Mouse (Mus musculus) heart, embryonic 16.5 days (tissue): ENCODE measurements around the gene Nup153. TPM values are rescaled to one million over a fixed set of nuclear protein-coding genes. Genes with fewer than 3 reads are reported as not detected.

Experiments
- ATAC-seq: fragments of 200-750 bp; cut with Nextera tagmentation; replicated peaks from 2 replicates; pipeline ENCODE4 v1.8.0; 2017; ENCODE audit warnings: moderate number of reproducible peaks; ENCODE audit not compliant: insufficient read depth, low FRiP score; ENCODE audit errors: extremely low read depth
- H3K27ac ChIP-seq: fragments of 300-500 bp; sonication (generic); 2 replicates; pipeline ENCODE4 v1.5.1; 2014; ENCODE audit warnings: mild to moderate bottlenecking, low read length, control low read depth, moderate library complexity
- H3K27me3 ChIP-seq: fragments of 300-500 bp; sonication (generic); 2 replicates; pipeline ENCODE4 v1.6.1; 2014; ENCODE audit warnings: low read length, mixed read lengths; ENCODE audit not compliant: control insufficient read depth, insufficient read depth
- H3K36me3 ChIP-seq: fragments of 300-500 bp; sonication (generic); 2 replicates; pipeline ENCODE4 v1.6.1; 2014; ENCODE audit not compliant: control insufficient read depth, insufficient read depth
- H3K4me1 ChIP-seq: fragments of 300-500 bp; sonication (generic); 2 replicates; pipeline ENCODE4 v1.6.1; 2014; ENCODE audit warnings: low read length, mixed read lengths; ENCODE audit not compliant: control insufficient read depth, insufficient read depth
- H3K4me2 ChIP-seq: fragments of 300-500 bp; sonication (generic); 2 replicates; pipeline ENCODE4 v1.6.1; 2014; ENCODE audit warnings: low read depth, mild to moderate bottlenecking, control low read depth, low read length
- H3K4me3 ChIP-seq: fragments of 300-500 bp; sonication (generic); 2 replicates; pipeline ENCODE4 v1.5.1; 2014; ENCODE audit warnings: mild to moderate bottlenecking, control low read depth, low read length
- H3K9ac ChIP-seq: fragments of 300-500 bp; sonication (generic); 2 replicates; pipeline ENCODE4 v1.6.1; 2014; ENCODE audit warnings: low read length, control low read depth
- H3K9me3 ChIP-seq: fragments of 300-500 bp; sonication (generic); replicated peaks from 2 replicates; pipeline ENCODE4 v1.6.1; 2016; ENCODE audit warnings: low read length; ENCODE audit not compliant: control insufficient read depth
- WGBS: fragments of 180-500 bp; shearing (Covaris S2); extraction: QIAGEN DNeasy Blood & Tissue Kit; methylation state at CpG from one replicate; pipeline ENCODE4 v1.1.7; 2014; 5-methylcytosine and 5-hydroxymethylcytosine counted together
- polyA plus RNA-seq: library from polyadenylated mRNA; unstranded; fragments of >200 nt; fragmentation: Nextera tagmentation; extraction: Ambion mirVana; gene quantifications from 2 replicates; pipeline ENCODE4 v1.2.1, GENCODE M21; 2015

Gene Nup153
- polyA plus RNA-seq, 1 experiment from 2014 or later = 12.7 TPM

GRCm38 (mm10) chr13:46669048-46669619 lies 58.6 kb downstream of the Nup153 start, which contains the start of gene Fam8a1:
Gene Fam8a1 (plus strand): TSS chr13:46669522.
- Histone ChIP-seq H3K27me3 (no peaks in the 10 kb centered on the region), H3K36me3 (peaks cover 9% of the 10 kb centered on the region), H3K27ac (peak within 1 kb of the TSS; percentile 83), H3K9ac (peak within 1 kb of the TSS; percentile 95), H3K4me1 (peaks cover 7% of the 10 kb centered on the region), H3K4me3 (peak within 1 kb of the TSS; percentile 88), H3K9me3 (no peaks in the 10 kb centered on the region), H3K4me2 (peak within 1 kb of the TSS; percentile 82)
- WGBS = 1% methylated on average over 46 of the region's 46 CpGs
- peak; percentile 96 for ATAC-seq

GRCm38 (mm10) chr13:46663461-46663964 lies 64.2 kb downstream of the Nup153 start:
- Histone ChIP-seq H3K9ac (no peak overlapping the region), H3K36me3 (no peaks in the 10 kb centered on the region), H3K4me1 (0 out of 2 replicates have a peak, but pooled peaks cover 2% of the 10 kb centered on the region), H3K27ac (peak overlapping the region; percentile 12; the same call in 1 of the 2 replicates), H3K27me3 (no peaks in the 10 kb centered on the region), H3K4me3 (no peak overlapping the region), H3K4me2 (no peak overlapping the region), H3K9me3 (no peaks in the 10 kb centered on the region)
- WGBS = 38% methylated on average over 4 of the region's 4 CpGs
- no peak for ATAC-seq

- no peaks in the 10 kb centered on the region for H3K36me3 ChIP-seq
- no peak overlapping the region for H3K4me3 ChIP-seq
- no peaks in the 10 kb centered on the region for H3K9me3 ChIP-seq
- no peaks in the 10 kb centered on the region for H3K27me3 ChIP-seq
- 90% methylated on average over 5 of the region's 5 CpGs for WGBS
- ATAC-seq = no peak
- H3K9ac ChIP-seq = no peak overlapping the region
- H3K4me1 ChIP-seq = 0 out of 2 replicates have a peak, but pooled peaks cover 2% of the 10 kb centered on the region
- no peak overlapping the region for H3K4me2 ChIP-seq
- no peak overlapping the region for H3K27ac ChIP-seq
Measured at GRCm38 (mm10) chr13:46659211-46659610, 68.5 kb downstream of the Nup153 start.

- no peak overlapping the region for H3K4me3 ChIP-seq
- H3K4me2 ChIP-seq = no peak overlapping the region
- no peak overlapping the region for H3K27ac ChIP-seq
- H3K27me3 ChIP-seq = no peaks in the 10 kb centered on the region
- H3K9ac ChIP-seq = no peak overlapping the region
- ATAC-seq = no peak
- 89% methylated on average over 5 of the region's 5 CpGs for WGBS
- H3K9me3 ChIP-seq = no peaks in the 10 kb centered on the region
- peaks cover 8% of the 10 kb centered on the region for H3K36me3 ChIP-seq
- H3K4me1 ChIP-seq = no peaks in the 10 kb centered on the region
Measured at GRCm38 (mm10) chr13:46654566-46654965, 73.2 kb downstream of the Nup153 start.

- Histone ChIP-seq H3K4me2 (no peak overlapping the region), H3K9me3 (no peaks in the 10 kb centered on the region), H3K27me3 (no peaks in the 10 kb centered on the region), H3K27ac (no peak overlapping the region), H3K4me3 (no peak overlapping the region), H3K36me3 (peaks cover 13% of the 10 kb centered on the region), H3K9ac (no peak overlapping the region), H3K4me1 (no peaks in the 10 kb centered on the region)
- ATAC-seq = no peak
- 85% methylated on average over 4 of the region's 4 CpGs for WGBS
Measured at GRCm38 (mm10) chr13:46653671-46654070, 74.1 kb downstream of the Nup153 start.

DNA sequence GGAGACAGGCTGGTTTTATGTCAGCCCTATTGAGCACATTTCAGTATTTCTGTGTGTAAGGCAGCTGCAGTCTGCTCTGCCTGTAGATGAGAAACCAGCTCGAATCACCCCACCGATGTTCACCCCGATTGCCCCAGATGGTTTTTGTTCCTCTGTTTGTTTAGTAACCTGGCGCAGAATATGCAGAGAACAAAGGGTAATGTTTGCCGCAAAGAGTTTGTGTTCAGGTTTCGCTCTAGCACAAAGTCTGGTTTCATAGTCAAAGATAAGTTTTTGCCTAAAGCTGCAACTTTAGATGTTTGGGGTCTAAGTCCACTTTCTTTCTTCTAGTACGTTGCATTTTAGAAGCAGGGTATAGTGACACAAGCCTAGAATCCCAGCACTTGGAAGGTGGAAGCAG lies 75.1 kb downstream of the Nup153 start:
- Histone ChIP-seq H3K4me3 (no peak overlapping the region), H3K27ac (no peak overlapping the region), H3K9ac (no peak overlapping the region), H3K36me3 (peaks cover 17% of the 10 kb centered on the region), H3K9me3 (no peaks in the 10 kb centered on the region), H3K4me1 (no peaks in the 10 kb centered on the region), H3K27me3 (no peaks in the 10 kb centered on the region), H3K4me2 (no peak overlapping the region)
- WGBS = 86% methylated on average over 7 of the region's 7 CpGs
- ATAC-seq = no peak

- Histone ChIP-seq H3K27ac (no peak overlapping the region), H3K4me3 (no peak overlapping the region), H3K4me2 (no peak overlapping the region), H3K36me3 (peaks cover 20% of the 10 kb centered on the region), H3K27me3 (no peaks in the 10 kb centered on the region), H3K9me3 (no peaks in the 10 kb centered on the region), H3K9ac (no peak overlapping the region), H3K4me1 (no peaks in the 10 kb centered on the region)
- ATAC-seq = no peak
- 83% methylated on average over 7 of the region's 7 CpGs for WGBS
Measured at GRCm38 (mm10) chr13:46651853-46652252, 75.9 kb downstream of the Nup153 start.

DNA sequence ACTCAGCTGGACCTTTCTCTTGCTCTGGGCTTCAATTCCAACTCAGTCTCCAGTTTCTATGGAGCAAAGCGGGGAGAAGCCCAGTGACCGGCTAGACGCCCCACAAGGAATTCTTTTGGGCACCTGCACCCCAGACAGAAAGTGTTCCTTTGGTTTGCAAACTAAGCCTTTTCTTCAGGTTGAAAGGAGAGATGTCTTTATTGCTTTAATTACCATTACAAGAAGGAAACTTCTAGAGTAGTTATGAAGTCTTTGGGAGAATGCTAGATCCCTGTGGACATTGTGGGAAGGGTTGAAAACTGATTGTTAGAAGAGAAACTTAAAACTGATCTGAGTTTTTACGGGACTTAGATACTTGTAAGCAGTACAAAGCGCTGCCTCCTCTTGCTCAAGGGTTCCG lies 82.3 kb downstream of the Nup153 start:
- Histone ChIP-seq H3K27me3 (no peaks in the 10 kb centered on the region), H3K9me3 (peaks cover 6% of the 10 kb centered on the region), H3K4me2 (no peak overlapping the region), H3K36me3 (peaks cover 32% of the 10 kb centered on the region), H3K4me1 (no peaks in the 10 kb centered on the region), H3K4me3 (no peak overlapping the region), H3K27ac (no peak overlapping the region), H3K9ac (no peak overlapping the region)
- WGBS = 87% methylated on average over 6 of the region's 6 CpGs
- ATAC-seq = no peak

DNA sequence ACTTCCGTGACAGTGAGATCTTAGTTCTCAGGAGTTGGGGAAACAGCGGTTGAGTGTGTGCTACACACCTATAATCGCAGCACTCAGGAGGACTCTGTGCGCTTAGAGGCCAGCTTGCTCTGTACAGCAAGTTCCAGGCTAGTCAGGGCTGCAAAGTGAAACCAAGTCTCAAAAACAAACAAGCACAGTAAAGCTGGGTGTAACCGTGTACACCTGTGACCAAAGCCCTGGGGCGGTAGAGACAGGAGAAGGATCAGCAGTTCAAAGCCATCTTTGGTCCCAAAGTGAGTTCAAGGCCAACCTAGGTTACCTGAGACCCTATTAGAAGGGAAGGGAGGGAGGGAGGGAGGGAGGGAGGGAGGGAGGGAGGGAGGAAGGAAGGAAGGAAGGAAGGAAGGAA lies 83.6 kb downstream of the Nup153 start:
- Histone ChIP-seq H3K9me3 (peaks cover 6% of the 10 kb centered on the region), H3K9ac (no peak overlapping the region), H3K4me3 (no peak overlapping the region), H3K4me1 (no peaks in the 10 kb centered on the region), H3K27ac (no peak overlapping the region), H3K27me3 (no peaks in the 10 kb centered on the region), H3K4me2 (no peak overlapping the region), H3K36me3 (peaks cover 36% of the 10 kb centered on the region)
- ATAC-seq = no peak
- 87% methylated on average over 6 of the region's 6 CpGs for WGBS
